Mouse (Mus musculus) embryo, embryonic 11 days (tissue): ENCODE data around the gene Eif3a.

Source experiments
- DNase-seq: peaks from one replicate; pipeline ENCODE4 v3.0.0-alpha.2; 2015

Eif3a gene

DNA sequence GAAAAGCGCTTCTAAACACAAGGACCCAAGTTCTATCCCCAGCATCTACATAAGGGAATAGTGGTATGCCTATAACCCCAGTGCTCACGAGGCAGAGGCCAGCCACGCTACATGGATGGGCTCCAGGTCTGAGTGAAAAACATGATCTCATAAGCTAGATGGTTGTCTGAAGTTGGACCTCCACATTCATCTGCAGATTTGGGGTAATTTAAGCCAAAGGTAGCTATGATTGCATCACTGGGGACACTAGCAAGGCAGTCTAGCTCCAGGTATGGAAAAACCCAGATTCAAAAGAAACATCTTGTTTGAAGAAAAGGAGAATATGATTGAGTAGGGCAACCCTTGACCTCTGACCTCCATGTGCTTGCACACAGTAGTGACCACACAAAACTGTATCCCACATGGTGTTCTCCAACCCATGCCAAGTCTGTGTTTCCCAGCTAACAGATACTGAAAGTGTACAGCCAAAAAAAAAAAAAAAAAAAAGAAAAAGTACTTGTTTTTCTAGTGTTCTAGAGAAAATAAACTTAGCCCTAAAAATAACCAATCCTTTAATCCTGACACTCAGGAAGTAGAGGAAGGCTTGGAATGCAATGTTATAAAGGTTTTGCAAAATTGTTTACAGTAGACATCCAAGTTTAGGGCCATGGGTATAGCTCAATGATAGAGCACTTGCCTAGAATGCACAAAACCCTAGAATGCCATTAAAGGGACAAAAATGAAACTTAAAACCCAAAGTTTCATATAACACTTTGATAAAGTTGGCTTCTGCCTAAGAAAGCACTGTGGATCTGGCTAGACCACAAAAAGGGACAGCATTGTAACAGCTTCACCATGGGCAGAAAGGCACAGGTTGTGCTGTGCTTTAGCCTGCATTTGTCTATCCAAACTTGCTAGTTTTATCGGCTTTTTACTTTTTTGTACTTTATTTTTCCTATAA lies 31.3 kb downstream of the Eif3a start:
- DNase-seq = no peak

DNA sequence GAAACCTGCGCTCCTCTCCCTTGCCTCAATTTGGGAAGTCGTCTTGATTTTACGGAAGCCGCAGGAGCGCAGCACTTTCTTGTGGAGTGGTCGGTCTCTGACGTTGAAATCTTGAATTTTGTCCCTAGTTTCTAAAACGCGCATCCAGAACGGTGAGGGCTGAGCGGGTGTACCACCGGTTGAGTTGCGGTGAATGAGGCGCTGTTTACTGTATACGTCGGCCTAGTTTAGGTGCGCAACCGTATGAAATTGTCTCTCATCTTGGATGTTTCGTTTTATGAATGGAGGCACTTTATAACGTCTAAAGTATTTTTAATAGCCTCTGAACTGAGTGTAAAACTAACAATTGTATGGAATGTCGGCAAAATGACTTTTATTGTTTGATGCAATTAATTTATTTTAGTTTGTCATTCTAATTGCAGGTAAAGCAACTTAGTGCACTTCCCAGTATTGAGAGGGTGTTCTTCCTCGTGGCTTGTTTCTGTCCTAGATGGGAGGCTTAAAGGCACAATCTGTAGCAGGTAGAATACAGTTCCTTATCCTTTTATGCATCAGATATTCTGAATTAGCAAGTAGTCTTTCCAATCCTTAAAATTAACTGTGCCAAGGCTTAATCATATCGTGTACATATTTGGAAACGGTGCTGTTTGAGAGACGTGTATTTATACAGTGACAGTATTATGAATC lies 33.2 kb downstream of the Eif3a start:
- DNase-seq = no peak

DNA sequence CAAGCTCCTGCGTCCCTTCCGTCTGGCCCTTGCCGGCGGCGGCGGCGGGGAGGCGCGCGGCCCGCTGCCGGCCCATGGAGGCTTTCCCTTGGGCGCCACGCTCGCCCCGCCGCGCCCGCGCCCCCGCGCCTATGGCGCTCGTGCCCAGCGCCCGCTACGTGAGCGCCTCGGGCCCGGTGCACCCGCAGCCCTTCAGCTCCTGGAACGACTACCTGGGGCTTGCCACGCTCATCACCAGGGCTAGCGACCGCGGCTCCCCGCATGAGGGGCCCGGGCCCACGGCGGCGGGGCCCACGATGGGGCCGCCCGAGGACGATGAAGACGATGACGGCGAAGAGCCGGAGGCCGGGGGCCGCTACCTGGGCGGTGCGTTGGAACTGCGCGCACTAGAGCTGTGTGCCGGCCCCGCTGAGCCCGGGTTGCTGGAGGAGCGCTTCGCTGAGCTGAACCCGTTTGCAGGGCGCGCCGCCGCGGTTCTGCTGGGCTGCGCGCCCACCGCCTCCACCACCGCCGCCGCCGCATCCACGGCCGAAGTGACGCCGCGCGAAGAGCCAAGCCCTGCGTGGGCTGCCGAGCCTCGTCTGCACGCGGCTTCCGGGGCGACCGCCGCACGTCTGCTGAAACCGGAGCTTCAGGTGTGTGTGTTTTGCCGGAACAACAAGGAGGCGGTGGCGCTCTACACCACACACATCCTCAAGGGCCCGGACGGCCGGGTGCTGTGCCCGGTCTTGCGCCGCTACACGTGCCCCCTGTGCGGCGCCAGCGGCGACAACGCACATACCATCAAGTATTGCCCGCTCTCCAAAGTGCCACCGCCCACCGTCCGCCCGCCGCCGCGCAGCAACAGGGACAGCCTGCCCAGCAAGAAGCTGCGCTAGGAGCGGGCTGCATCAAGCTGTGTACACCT lies 34.0 kb downstream of the Eif3a start:
- DNase-seq = peak; percentile 65

DNA sequence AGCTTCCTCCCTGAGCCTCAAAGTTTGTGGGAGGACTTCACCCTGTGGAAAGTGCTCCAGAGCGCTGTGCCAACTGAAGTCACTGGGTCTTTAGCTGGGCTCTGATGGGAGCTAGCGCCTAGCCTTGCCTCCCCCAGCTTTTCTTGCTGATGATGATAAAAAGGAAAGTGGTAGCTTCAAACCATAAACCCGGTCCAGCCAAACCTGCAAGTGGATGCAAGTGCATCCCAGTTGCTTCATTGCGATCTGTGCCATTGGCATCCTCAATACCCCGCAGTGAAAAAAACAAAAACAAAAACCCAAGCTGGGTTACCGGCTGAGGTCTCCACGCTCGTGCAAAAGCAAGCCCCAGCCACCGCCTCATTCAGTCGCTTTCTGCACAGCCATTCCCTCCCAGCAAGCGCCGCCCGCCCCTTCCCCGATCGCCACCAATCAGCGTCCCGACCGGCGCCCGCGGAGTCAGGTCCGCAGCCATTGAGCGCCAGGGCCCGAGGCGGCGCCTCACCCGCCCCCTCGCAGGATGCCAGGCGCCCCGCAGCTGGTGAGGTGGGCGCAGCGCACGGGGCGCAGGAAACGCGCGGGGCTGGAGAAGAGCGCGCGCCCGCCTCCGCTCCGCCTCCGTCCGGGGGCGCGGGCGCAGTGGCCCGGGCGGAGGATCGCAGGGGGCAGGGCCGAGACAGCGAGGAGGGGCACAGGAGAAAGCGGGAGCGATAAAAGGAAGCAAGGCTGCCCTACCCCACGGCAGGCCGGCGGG lies 34.8 kb downstream of the Eif3a start, which contains the start of gene Nanos1:
Gene Nanos1, plus strand, starts transcription at position 550 of the 754 bp plus-strand sequence.
- peak; percentile 95 for DNase-seq

DNA sequence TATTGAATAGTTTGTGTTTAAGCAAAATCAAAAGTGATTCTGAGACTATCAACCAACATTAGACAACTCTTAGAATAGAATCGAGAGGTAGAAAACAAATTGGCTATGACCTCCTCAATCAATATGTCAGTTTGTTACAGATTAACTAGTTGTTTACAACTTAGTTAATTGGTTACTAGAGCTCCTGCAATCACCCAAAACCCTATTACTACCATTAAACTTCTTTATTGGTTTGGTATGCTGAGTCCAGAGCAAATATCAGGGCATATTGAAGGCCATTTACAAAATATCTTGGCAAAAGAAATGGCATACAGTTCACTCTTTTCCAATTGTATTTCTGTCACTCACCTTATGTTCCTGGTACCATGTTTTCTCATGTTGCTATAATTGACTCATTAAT lies 42.7 kb downstream of the Eif3a start:
- no peak for DNase-seq

DNA sequence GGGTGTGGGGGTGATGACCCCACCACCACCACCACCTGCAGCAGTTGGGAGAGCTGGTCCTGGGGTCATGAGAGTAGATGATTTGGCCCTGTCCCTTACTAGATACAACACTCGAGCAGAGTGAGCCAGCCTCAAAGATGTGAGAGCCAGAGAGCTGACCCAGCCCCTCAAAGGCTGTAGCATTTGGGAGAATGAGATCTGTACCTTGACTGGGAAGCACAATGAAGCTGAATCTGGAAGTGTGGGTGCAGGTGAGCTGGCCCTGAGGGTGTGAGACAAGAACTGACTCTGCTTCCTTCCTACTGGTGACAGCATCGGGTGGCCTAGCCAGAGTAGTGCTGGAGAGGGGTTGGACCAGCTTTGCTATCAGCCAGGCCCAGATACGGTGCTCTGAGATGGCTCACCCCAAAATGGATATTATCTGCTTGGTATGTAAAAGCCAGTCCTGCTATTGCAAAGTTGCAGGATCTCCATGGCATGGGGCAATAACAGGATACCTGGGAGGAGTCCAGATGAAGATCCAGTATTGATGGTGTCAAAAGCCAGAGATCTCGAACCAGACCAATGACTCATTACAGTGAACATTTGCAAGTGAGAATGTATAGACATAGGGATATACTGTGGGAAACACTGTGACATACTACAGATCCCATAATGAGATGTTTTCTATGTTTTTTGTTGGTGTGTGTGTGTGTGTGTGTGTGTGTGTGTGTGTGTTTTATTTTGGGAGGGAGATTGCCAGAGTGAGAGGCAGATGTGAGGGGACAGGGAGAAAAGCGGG lies 46.5 kb downstream of the Eif3a start:
- DNase-seq = no peak

DNA sequence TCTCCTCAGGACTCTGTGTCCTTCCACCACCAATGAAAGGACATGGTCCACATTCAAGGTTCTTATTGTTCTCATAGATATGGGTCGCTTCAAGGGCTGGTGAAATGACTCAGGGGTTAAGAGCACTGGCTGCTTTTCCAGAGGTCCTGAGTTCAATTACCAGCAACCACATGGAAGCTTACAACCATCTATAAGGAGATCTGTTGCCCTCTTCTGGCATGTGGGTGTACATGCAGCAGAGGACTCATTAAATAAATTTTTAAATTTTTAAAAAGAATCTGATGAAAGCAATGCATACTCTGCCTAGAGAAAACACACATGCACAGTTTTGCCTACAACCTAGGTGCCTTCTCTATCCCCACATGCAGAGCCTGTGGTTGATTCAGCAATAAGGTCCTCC lies 49.9 kb downstream of the Eif3a start:
- DNase-seq = no peak

DNA sequence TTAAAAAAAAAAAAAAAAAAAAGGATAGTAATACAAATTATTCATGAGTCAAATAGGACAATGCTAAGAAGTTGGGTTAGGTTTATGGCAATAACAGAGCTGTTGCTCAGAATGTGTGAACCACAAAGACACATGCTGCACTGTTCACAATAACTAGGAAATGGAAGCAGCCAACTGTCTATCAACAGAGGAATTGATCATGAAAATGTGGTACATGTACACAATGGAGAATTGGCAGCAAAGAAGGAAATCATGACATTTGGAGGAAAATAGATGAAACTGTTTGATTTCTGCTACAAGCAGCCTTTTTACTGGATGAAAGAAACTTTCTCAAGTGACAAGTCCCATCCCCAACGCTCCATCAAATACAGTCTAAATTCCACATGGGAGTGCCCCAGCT lies 58.5 kb downstream of the Eif3a start:
- DNase-seq = no peak

DNA sequence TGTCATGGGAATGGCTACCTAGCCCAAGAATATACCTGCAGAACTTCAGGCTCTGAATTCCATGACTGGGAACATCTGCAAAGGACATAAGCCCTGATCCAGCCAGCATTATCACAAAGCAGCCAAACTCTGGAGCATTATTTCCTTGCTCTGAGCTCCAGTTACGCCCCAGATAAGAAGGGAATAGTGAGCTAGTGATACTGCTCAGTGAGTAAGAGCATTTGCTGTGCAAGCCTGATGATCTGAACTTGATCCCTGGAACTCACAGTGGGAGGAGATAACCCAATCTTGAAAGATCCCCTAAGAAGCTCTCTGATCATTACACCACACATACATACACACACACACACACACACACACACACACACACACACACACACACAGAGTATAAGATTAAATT lies 59.2 kb downstream of the Eif3a start:
- DNase-seq = no peak

DNA sequence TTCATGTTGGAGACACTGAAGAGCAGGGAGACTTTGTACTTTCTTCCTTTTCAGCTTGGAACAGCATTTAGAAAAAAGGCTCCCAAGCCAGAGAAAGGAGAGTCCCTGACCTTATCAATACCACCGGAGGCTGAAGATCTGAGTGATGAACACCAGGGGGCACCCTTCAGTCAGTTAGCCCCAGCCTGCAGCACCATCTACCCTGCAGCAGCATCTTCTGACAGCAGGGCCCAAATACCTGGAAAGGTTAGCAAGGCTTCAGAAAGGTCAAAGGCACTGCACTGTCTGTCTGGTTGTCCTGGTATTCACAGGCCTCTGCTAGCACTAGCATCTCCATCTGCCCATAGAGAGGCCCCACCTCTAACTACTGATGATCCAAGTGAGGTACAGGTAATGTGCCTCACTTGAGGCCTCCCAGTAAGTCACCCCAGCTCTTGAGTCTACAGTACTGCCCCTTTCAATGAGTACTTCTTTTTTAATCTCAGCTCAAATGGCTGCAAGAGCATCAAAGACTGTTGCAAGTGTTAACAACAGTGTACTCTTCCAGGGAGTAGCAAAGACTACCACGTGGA lies 60.1 kb downstream of the Eif3a start:
- peak; percentile 66 for DNase-seq

DNA sequence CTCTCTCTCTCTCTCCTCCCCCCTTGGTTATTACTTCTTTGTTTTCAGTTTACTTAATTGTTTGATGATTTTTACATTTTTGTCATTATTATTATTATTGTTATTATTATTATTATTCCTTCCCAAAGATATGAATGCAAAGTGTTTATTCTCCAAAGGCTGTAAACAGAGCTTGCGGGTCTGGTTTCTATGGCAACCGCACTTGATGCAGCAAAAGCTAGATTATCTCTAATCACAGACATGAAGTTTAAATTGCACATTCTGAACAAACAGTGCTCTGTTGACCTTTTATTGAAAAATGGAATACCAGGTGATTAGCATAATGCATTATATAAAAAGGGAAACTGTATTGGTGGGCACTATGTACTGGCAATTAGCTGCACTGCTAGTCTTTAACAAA lies 74.1 kb downstream of the Eif3a start:
- no peak for DNase-seq

DNA sequence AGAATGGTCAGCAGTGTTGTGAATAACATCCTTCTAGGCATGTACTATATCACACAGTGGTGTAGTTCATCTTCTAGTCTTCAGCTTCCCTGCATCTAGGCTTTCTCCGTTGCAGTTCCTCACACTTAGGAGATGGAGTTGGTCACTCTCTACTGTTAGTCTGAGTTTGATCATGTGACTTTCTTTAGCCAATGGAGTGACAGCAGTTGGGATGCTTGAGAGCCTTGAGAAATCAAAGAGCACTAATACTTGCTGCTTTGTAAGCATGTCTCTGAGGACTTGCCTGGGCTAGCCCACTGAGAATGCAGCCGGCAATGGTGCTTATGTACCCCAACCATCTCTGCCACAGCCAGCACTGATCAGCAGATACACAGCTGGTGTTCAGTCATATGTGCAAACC lies 77.9 kb downstream of the Eif3a start:
- DNase-seq = no peak
